Mouse (Mus musculus): ENCODE data around the gene Stx1b.

The Stx1b gene

DNA sequence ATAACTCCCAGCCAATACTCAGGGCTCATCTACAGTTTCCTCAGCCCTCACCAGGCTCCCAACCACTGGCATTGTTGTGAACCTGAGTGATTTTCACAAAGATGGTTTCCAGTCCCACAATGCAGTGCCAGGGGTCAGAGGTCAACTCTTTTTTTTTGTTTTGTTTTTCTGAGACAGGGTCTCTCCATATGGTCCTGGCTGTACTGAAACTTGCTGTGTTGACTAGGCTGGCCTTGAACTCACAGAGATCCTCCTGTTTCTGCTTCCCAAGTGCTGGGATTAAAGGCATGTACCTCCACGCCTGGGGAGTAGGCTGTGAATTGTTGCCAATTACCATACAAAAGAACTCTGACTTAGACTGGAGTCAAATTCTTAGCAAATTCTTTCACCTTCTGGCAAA lies 14.5 kb downstream of the Stx1b start:
- CTCF ChIA-PET, result interaction anchor here in 3 of 4 experiments (0.6 to 2.0 kb wide), 6 partner anchors 9 to 153 kb away, joined by 3 to 7 read pairs (median 6); partner anchors contain the start of genes Hsd3b7 (in 1 of the 3), Stx1b (in 1 of the 3) and Stx4a (in 1 of the 3)
- POLR2A ChIA-PET, result interaction anchor here (0.7 to 4.0 kb wide), 13 partner anchors 9 to 295 kb away, joined by 3 to 20 read pairs (median 5); partner anchors contain the start of genes Hsd3b7 (in 3 of the 4), Setd1a (in 1 of the 4) and Zfp668 (in 1 of the 4)

- ChIA-PET CTCF (interaction anchor here in 2 of 4 experiments (0.5 to 2.0 kb wide), 3 partner anchors 8 to 134 kb away, joined by 3 to 7 read pairs (median 4); partner anchors contain the start of genes Hsd3b7 (in 1 of the 2), Stx1b (in 1 of the 2) and Stx4a (in 1 of the 2)), POLR2A (interaction anchor here (0.5 to 4.0 kb wide), 10 partner anchors 8 to 310 kb away, joined by 3 to 20 read pairs (median 4); partner anchors contain the start of genes Hsd3b7 (in 3 of the 4), Setd1a (in 1 of the 4) and Zfp668 (in 1 of the 4))
Observed at GRCm38 (mm10) chr7:127808821-127809220, 15.5 kb downstream of the Stx1b start.

GRCm38 (mm10) chr7:127802313-127802712 lies 22.0 kb downstream of the Stx1b start:
- POLR2A ChIA-PET, result interaction anchor here in 3 of 4 experiments (0.6 to 3.6 kb wide), 21 partner anchors 8 to 420 kb away, joined by 3 to 24 read pairs (median 7); partner anchors contain the start of genes Bcl7c (in 1 of the 3), Ctf1 (in 1 of the 3) and Setd1a (in 1 of the 3)
- CTCF ChIA-PET, result interaction anchor here in 1 of 4 experiments (0.7 to 3.2 kb wide), 6 partner anchors 14 to 524 kb away, joined by 3 to 18 read pairs (median 8); no protein-coding TSS in a partner anchor

- CTCF ChIA-PET, result interaction anchor here (0.6 to 3.2 kb wide), 57 partner anchors 8 to 287 kb away, joined by 3 to 18 read pairs (median 4); partner anchors contain the start of genes Bcl7c (in 1 of the 4), Ctf1 (in 1 of the 4), Setd1a (in 1 of the 4) and Stx1b (in 1 of the 4)
- POLR2A ChIA-PET, result interaction anchor here (0.5 to 3.6 kb wide), 79 partner anchors 8 to 409 kb away, joined by 3 to 32 read pairs (median 4); partner anchors contain the start of genes Setd1a (in 4 of the 4), Ctf1 (in 2 of the 4), Fus (in 2 of the 4) and Prss53 (in 2 of the 4)
Observed at GRCm38 (mm10) chr7:127801010-127801621, 23.2 kb downstream of the Stx1b start.

DNA sequence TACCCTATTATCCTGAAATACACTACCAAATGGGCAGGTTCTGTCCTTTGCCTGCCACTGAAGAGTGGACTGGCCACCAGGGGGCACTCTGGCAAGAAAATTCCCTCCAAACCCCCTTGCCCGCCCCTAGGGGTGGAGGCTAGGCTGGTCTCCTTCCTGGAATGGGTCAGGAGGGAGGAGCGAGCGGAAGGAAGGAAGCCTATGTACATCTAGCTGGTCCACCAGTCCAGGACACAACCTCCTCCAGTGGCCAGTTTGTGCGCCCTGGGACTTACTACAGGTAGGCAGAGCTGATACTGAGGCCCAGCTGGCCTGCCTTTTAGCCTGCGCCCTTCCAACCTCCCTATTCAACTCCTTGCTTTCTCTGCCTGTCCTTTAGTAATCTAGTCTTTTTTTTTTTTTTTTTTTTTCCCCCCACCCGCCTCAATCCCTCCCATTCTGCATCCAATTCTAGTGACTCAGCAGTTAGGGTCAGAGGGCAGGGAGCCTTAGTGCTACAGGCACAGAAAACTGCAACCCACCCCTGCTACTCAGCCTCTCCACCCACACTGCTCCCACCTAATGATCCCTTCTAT lies 23.8 kb downstream of the Stx1b start, which contains the start of gene Hsd3b7:
Hsd3b7 (plus strand) TSS at position 170 of the 575 bp plus-strand sequence.
- ChIA-PET POLR2A (interaction anchor here (0.5 to 3.6 kb wide), 72 partner anchors 9 to 410 kb away, joined by 3 to 32 read pairs (median 4); partner anchors contain the start of genes Setd1a (in 4 of the 4), Ctf1 (in 2 of the 4), Fus (in 2 of the 4) and Prss53 (in 2 of the 4)), CTCF (interaction anchor here (0.6 to 3.2 kb wide), 55 partner anchors 8 to 458 kb away, joined by 3 to 18 read pairs (median 4); partner anchors contain the start of genes Bcl7c (in 1 of the 4), Ctf1 (in 1 of the 4), Setd1a (in 1 of the 4) and Stx1b (in 1 of the 4))

GRCm38 (mm10) chr7:127799738-127800137 lies 24.6 kb downstream of the Stx1b start:
- ChIA-PET CTCF (interaction anchor here in 1 of 4 experiments (2.0 to 3.2 kb wide), 2 partner anchors 26 to 124 kb away, joined by 7 to 16 read pairs; no protein-coding TSS in a partner anchor), POLR2A (interaction anchor here in 3 of 4 experiments (0.6 to 3.4 kb wide), 8 partner anchors 12 to 167 kb away, joined by 3 to 32 read pairs (median 8); partner anchors contain the start of genes Fus (in 1 of the 3), Gm21974 (in 1 of the 3), Setd1a (in 1 of the 3) and Vkorc1 (in 1 of the 3))

DNA sequence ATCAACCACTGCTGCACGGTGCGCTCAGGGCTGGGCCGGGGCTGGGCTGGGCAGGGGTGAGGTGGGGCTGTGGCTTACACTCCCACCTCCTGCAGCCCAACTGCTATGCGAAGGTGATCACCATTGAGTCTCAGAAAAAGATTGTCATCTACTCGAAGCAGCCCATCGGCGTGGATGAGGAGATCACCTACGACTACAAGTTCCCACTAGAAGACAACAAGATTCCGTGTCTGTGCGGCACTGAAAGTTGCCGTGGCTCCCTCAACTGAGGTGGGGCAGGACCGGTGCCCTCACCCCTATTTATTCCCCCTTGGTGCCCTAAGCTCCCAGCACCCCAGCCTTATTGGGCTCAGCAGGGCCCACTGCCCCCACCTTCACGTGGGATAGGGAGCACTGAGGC lies 25.1 kb downstream of the Stx1b start:
- CTCF ChIA-PET, result interaction anchor here in 2 of 4 experiments (0.6 to 2.0 kb wide), 2 partner anchors 25 to 60 kb away, joined by 3 to 7 read pairs; no protein-coding TSS in a partner anchor
- POLR2A ChIA-PET, result interaction anchor here in 3 of 4 experiments (0.6 to 3.1 kb wide), 9 partner anchors 12 to 137 kb away, joined by 3 to 32 read pairs (median 4); partner anchors contain the start of genes Gm21974 (in 1 of the 3), Setd1a (in 1 of the 3) and Vkorc1 (in 1 of the 3)

DNA sequence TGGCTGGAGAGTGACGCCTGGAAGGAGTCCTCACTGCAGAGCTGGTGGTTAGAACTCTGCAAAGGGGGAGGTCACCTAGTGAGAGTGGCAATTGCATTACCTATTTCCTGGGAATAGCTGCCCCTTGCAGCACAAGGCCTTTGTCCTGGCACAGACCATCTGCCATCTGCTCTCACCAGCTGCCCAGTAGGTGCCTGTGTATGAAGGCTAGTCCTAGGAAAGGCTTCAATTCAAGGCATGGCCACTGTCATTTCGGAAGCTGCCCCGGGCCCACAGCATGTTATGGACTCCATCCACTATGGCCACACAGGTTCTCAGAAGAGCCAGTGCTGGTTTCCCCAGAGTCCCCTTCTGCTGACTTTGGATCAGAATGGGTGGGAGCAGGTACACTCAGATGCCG lies 25.8 kb downstream of the Stx1b start:
- CTCF ChIA-PET, result interaction anchor here in 2 of 4 experiments (1.0 to 2.0 kb wide), 4 partner anchors 18 to 69 kb away, joined by 3 to 7 read pairs (median 5); no protein-coding TSS in a partner anchor
- POLR2A ChIA-PET, result interaction anchor here in 3 of 4 experiments (0.6 to 3.4 kb wide), 12 partner anchors 11 to 916 kb away, joined by 3 to 16 read pairs (median 5); partner anchors contain the start of genes Gm49388 (in 1 of the 3), Orai3 (in 1 of the 3), Setd1a (in 1 of the 3) and Zfp629 (in 1 of the 3)

GRCm38 (mm10) chr7:127797076-127797845 lies 27.1 kb downstream of the Stx1b start:
- CTCF ChIA-PET, result interaction anchor here in 2 of 4 experiments (0.7 to 1.5 kb wide), 3 partner anchors 19 to 60 kb away, joined by 3 to 6 read pairs (median 4); no protein-coding TSS in a partner anchor
- POLR2A ChIA-PET, result interaction anchor here in 2 of 4 experiments (0.7 to 3.4 kb wide), 16 partner anchors 10 to 118 kb away, joined by 3 to 16 read pairs (median 4); partner anchors contain the start of genes Gm49388 (in 1 of the 2), Orai3 (in 1 of the 2), Stx1b (in 1 of the 2) and Stx4a (in 1 of the 2)

DNA sequence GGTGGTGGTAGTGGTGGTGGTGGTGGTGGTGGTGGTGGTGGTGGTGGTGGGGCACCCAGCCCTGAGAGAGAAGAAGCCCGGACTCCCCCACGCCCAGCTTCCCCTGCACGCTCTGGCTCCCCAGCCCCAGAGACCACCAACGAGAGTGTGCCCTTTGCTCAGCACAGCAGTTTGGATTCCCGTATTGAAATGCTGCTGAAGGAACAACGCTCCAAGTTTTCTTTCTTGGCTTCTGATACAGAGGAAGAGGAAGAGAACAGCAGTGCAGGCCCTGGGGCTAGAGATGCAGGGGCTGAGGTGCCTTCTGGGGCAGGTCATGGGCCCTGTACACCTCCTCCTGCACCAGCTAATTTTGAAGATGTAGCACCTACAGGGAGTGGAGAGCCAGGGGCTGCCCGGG lies 39.0 kb downstream of the Stx1b start, which contains the start of gene Gm49388:
Gm49388 (plus strand) TSS at position 301 of the 400 bp plus-strand sequence.
- POLR2A ChIA-PET, result interaction anchor here in 3 of 4 experiments (0.8 to 4.3 kb wide), 13 partner anchors 8 to 94 kb away, joined by 3 to 16 read pairs (median 5); partner anchors contain the start of genes Hsd3b7 (in 1 of the 3), Orai3 (in 1 of the 3) and Setd1a (in 1 of the 3)
- CTCF ChIA-PET, result interaction anchor here in 2 of 4 experiments (1.1 to 2.1 kb wide), 3 partner anchors 11 to 15 kb away, joined by 3 to 8 read pairs (median 5); partner anchors contain the start of gene Hsd3b7 (in 1 of the 2)

DNA sequence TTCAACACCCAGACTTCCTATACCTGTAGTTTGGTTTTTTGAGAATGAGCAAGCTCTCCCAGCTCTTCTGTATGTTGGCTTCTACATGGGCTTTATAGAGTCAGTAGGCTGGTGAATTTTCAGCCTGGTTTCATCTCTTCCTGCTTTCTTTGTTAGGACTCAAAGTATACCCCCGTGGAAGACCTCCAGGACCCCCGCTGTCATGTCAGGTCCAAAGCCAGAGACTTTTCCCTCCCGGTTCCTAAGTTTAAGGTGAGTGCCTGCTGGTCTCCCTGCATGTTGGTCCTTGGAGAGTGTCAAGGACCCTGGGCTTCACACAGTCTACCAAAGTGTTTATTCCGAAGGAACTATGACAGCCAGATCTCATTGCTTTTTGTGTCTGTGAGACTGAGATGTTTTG lies 46.0 kb downstream of the Stx1b start:
- POLR2A ChIA-PET, result interaction anchor here (0.5 to 7.6 kb wide), 39 partner anchors 8 to 460 kb away, joined by 3 to 56 read pairs (median 8); partner anchors contain the start of genes Fus (in 3 of the 4), Hsd3b7 (in 2 of the 4), 9130023H24Rik (in 1 of the 4) and Bcl7c (in 1 of the 4)
- CTCF ChIA-PET, result interaction anchor here in 2 of 4 experiments (0.7 to 1.6 kb wide), 4 partner anchors 23 to 121 kb away, joined by 3 to 4 read pairs (median 4); partner anchors contain the start of gene Hsd3b7 (in 1 of the 2)

DNA sequence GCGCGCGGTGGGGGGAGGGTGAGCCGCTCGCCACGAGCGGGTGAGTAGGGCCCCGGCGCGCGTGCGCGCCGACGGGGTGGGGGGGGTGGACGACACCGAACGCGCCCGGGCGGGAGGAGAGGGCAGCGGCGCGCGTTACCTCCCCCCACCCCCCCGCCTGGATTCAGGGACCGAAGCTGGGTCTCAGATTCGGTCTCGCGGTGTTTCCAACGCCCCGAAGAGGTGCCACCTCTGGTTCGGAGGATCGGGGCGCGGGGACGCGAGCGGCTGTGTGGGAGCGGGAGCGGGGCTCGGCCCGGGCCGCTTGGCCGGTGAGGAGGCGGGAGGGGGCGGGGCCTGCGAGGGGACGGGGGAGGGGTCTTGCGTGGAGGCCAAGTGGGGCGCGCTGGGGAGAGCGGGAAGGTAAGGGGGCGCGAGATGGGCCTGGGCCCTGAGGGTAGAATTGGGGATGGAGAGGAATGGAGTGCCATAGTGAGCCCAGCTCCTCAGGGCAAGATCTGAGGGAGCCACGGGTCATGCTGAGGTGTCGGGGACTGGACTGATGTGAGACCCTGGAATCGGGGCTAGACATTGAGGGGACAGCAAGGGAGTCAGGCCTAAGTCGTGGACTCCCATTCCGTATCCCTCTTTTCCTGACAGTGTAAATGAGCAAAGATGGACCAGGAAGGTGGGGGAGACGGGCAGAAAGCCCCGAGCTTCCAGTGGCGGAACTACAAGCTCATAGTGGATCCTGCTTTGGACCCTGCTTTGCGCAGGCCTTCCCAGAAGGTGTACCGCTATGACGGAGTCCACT lies 46.7 kb downstream of the Stx1b start:
- ChIA-PET POLR2A (interaction anchor here (0.5 to 7.6 kb wide), 80 partner anchors 9 to 1418 kb away, joined by 3 to 56 read pairs (median 4); partner anchors contain the start of genes Fus (in 3 of the 4), Hsd3b7 (in 3 of the 4), Kat8 (in 3 of the 4) and Ctf1 (in 2 of the 4)), CTCF (interaction anchor here in 3 of 4 experiments (0.6 to 1.6 kb wide), 13 partner anchors 23 to 121 kb away, joined by 3 to 4 read pairs (median 3); partner anchors contain the start of genes Hsd3b7 (in 1 of the 3), Stx1b (in 1 of the 3), Stx4a (in 1 of the 3) and Zfp646 (in 1 of the 3))

- CTCF ChIA-PET, result interaction anchor here in 2 of 4 experiments (0.6 to 1.6 kb wide), 9 partner anchors 8 to 120 kb away, joined by 3 to 4 read pairs (median 4); partner anchors contain the start of genes Hsd3b7 (in 1 of the 2) and Zfp646 (in 1 of the 2)
- POLR2A ChIA-PET, result interaction anchor here (0.5 to 7.6 kb wide), 88 partner anchors 8 to 750 kb away, joined by 3 to 56 read pairs (median 4); partner anchors contain the start of genes Hsd3b7 (in 4 of the 4), Fus (in 3 of the 4), Kat8 (in 3 of the 4) and Ctf1 (in 2 of the 4)
Observed at GRCm38 (mm10) chr7:127776878-127777473, 47.4 kb downstream of the Stx1b start.

- POLR2A ChIA-PET, result interaction anchor here (0.5 to 7.6 kb wide), 89 partner anchors 8 to 958 kb away, joined by 3 to 56 read pairs (median 4); partner anchors contain the start of genes Hsd3b7 (in 4 of the 4), Fus (in 3 of the 4), Kat8 (in 3 of the 4) and Ctf1 (in 2 of the 4)
- CTCF ChIA-PET, result interaction anchor here in 2 of 4 experiments (0.6 to 1.5 kb wide), 9 partner anchors 8 to 120 kb away, joined by 3 to 8 read pairs (median 4); partner anchors contain the start of gene Hsd3b7 (in 1 of the 2)
Observed at GRCm38 (mm10) chr7:127776426-127776825, 47.9 kb downstream of the Stx1b start, which contains the start of gene Setd1a. TSS of gene Setd1a (plus strand) at chr7:127776670.
